Mouse (Mus musculus) neural tube, embryonic 13.5 days (tissue): Measurements from ENCODE around the gene Olfr1032. TPM values are rescaled to one million over a fixed set of nuclear protein-coding genes. Genes with fewer than 3 reads are reported as not detected.
"Not testable (repeated sequence)": the region's sequence is repeated elsewhere in the genome, so short reads cannot be mapped to it uniquely, and the experiment has no call there.

Experiments
- ATAC-seq: fragments of 200-750 bp; cut with Nextera tagmentation; 2 replicates; pipeline ENCODE4 v1.8.0; 2017; ENCODE audit warnings: low read depth, mild to moderate bottlenecking, moderate TSS enrichment, moderate library complexity
- H3K27ac ChIP-seq: fragments of 300-500 bp; sonication (generic); replicated peaks from 2 replicates; pipeline ENCODE4 v1.5.1; 2015; ENCODE audit warnings: moderate library complexity, mild to moderate bottlenecking, inconsistent platforms
- H3K27me3 ChIP-seq: fragments of 300-500 bp; sonication (generic); 2 replicates; pipeline ENCODE4 v1.6.1; 2015; ENCODE audit warnings: mild to moderate bottlenecking, inconsistent platforms
- H3K36me3 ChIP-seq: fragments of 300-500 bp; sonication (generic); 2 replicates; pipeline ENCODE4 v1.6.1; 2015; ENCODE audit warnings: mild to moderate bottlenecking, inconsistent platforms
- H3K4me1 ChIP-seq: fragments of 300-500 bp; sonication (generic); replicated peaks from 2 replicates; pipeline ENCODE4 v1.6.1; 2015; ENCODE audit warnings: inconsistent platforms
- H3K4me2 ChIP-seq: fragments of 300-500 bp; sonication (generic); 2 replicates; pipeline ENCODE4 v1.6.1; 2015; ENCODE audit warnings: inconsistent platforms, mild to moderate bottlenecking, moderate library complexity
- H3K4me3 ChIP-seq: fragments of 300-500 bp; sonication (generic); 2 replicates; pipeline ENCODE4 v1.5.1; 2015; ENCODE audit warnings: mild to moderate bottlenecking, inconsistent platforms
- H3K9ac ChIP-seq: fragments of 300-500 bp; sonication (generic); 2 replicates; pipeline ENCODE4 v1.6.1; 2015; ENCODE audit warnings: moderate library complexity, mild to moderate bottlenecking, inconsistent platforms
- H3K9me3 ChIP-seq: fragments of 300-500 bp; sonication (generic); 2 replicates; pipeline ENCODE4 v1.6.1; 2016; ENCODE audit warnings: inconsistent platforms
- WGBS: fragments of 180-500 bp; shearing (Covaris S2); methylation state at CpG from one replicate; pipeline ENCODE4 v1.1.7; 2015; 5-methylcytosine and 5-hydroxymethylcytosine counted together
- polyA plus RNA-seq: library from polyadenylated mRNA; unstranded; fragments of >200 nt; fragmentation: Nextera tagmentation; extraction: Ambion mirVana; gene quantifications from 2 replicates; pipeline ENCODE4 v1.2.1, GENCODE M21; 2015

The Olfr1032 gene
- polyA plus RNA-seq = not detected in 2 replicates

DNA sequence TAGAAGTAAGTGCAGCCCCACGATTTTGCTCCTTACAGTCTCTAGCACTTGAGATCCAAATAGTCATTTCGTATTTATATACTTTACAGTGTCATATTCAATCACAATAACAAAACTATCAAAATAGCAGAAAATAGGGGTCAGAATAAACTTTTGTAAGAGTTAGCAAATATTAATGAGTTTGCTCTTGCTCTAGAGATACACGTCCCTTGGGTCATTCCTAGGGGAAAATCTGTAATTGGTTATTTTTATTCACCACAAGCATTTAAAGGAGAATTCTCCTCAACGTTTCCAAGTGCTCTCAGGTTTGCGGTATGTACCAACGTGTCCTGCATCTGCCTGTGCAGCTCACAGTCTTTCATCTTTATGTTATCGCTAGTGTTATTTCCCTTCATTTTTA lies at the start of gene Olfr1032:
TSS of gene Olfr1032 (plus strand) at position 301 of the 400 bp plus-strand sequence.
- H3K27me3 ChIP-seq = no peaks in the 10 kb centered on the region
- H3K4me2 ChIP-seq = no peak within 1 kb of the TSS
- WGBS = 88% methylated on average over 7 of the region's 7 CpGs
- H3K4me1 ChIP-seq = no peaks in the 10 kb centered on the region
- H3K9ac ChIP-seq = no peak within 1 kb of the TSS
- no peak within 1 kb of the TSS for H3K27ac ChIP-seq
- H3K4me3 ChIP-seq = no peak within 1 kb of the TSS
- ATAC-seq = no peak
- no peaks in the 10 kb centered on the region for H3K9me3 ChIP-seq
- H3K36me3 ChIP-seq = no peaks in the 10 kb centered on the region

DNA sequence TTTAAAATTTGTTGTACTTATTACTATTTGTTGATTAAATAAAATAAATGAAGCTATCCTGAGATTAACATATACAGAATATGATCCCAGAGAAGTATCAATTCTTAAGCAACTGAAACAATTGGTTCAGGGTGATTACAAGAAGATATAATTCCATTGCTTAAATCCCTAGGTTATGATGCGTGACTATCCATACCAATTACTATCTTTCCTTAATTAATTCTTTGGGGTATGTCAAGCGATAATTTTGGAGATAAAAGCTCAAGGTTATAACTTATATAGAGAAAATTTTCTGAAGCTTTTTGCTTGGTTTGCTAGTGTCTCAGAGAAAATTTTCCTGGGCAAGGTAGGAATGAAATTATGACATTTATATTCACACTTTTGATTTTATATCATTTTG lies 31.7 kb upstream of the Olfr1032 start, which contains the start of gene Olfr1029:
TSS of gene Olfr1029 (plus strand) at position 301 of the 400 bp plus-strand sequence.
- Histone ChIP-seq H3K4me3 (no peak within 1 kb of the TSS), H3K4me1 (no peaks in the 10 kb centered on the region), H3K4me2 (no peak within 1 kb of the TSS), H3K9me3 (no peaks in the 10 kb centered on the region), H3K27ac (no peak within 1 kb of the TSS), H3K27me3 (no peaks in the 10 kb centered on the region), H3K36me3 (no peaks in the 10 kb centered on the region), H3K9ac (no peak within 1 kb of the TSS)
- 88% methylated on average over 2 of the region's 2 CpGs for WGBS
- no peak for ATAC-seq

DNA sequence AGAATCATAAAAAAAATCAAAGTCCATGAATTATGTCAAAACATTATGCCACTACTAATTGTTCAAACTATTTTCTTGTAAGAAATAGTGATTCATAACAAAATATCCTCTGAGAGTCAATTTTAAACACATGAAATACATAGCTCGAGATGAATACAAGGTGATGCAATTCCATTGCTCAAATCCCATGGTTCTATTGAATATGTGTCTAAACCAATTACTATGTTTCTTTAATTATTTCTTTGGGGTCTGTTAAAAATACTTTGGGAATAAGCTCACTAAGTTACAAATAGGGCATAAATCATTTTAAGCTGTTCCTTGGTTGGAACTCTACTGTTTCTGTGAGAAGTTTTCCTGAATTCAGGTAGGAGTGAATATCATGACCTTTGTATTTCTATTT lies 26.4 kb upstream of the Olfr1032 start, which contains the start of gene Olfr1030:
TSS of gene Olfr1030 (plus strand) at position 301 of the 400 bp plus-strand sequence.
- Histone ChIP-seq H3K9ac (no peak within 1 kb of the TSS), H3K36me3 (no peaks in the 10 kb centered on the region), H3K4me2 (no peak within 1 kb of the TSS), H3K9me3 (no peaks in the 10 kb centered on the region), H3K4me3 (no peak within 1 kb of the TSS), H3K4me1 (no peaks in the 10 kb centered on the region), H3K27me3 (no peaks in the 10 kb centered on the region), H3K27ac (no peak within 1 kb of the TSS)
- ATAC-seq = no peak
- WGBS = 74% methylated on average over 1 of the region's 1 CpGs

DNA sequence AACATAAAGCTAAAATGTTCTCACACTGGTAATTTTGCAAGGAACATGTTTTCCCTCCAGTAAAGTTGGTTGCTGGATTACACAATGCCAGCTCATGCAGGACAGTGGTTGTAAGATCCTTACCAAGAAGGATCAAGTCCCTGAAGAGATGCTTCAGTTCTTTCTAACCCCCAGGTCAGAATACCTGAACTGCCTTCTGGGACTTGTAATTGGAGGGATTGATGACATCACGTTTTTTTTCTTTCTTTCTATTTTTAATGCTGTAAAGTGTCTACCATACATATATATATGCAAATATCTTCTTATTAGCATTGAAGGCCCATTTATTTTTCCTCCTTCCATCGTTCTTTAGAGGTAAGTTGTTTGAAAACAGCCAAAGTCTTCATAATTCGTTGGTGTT lies 15.3 kb upstream of the Olfr1032 start, which contains the start of gene Olfr1031:
TSS of gene Olfr1031 (plus strand) at position 301 of the 400 bp plus-strand sequence.
- WGBS = 59% methylated on average over 3 of the region's 3 CpGs

DNA sequence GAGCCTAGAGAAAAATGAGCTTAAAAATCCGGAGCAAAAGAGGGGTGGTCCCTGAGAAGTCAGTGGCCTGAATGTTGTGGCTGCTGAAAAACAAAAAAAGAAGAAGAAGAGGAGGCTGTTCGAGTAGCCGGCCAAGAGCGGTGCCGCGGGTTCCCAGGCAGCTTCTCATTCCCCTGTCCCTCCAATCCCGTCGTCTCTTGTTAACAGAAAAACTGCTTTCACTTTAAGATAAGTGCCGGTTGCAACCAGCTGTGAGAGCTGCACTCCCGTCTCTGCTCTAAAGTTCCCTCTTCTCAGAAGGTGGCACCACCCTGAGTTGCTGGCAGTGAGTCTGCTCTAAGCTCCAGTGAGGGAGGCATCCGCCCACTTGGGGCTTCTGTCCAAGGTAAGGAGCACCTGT lies 15.1 kb downstream of the Olfr1032 start, which contains the start of gene Olfr1033:
TSS of gene Olfr1033 (plus strand) at position 228 of the 400 bp plus-strand sequence.
- peak within 1 kb of the TSS; percentile 52 for H3K4me2 ChIP-seq
- H3K4me1 ChIP-seq, H3K9me3 ChIP-seq, H3K9ac ChIP-seq, ATAC-seq, H3K27me3 ChIP-seq, H3K36me3 ChIP-seq, H3K27ac ChIP-seq: not testable (repeated sequence)
- WGBS = 9% methylated on average over 11 of the region's 11 CpGs
- H3K4me3 ChIP-seq = peak within 1 kb of the TSS; percentile 32

More for the DNA sequence above, 15.3 kb upstream of the Olfr1032 start, which contains the start of gene Olfr1031:
- no peaks in the 10 kb centered on the region for H3K4me1 ChIP-seq
- no peak within 1 kb of the TSS for H3K27ac ChIP-seq
- H3K27me3 ChIP-seq = no peaks in the 10 kb centered on the region
- no peak within 1 kb of the TSS for H3K4me2 ChIP-seq
- no peaks in the 10 kb centered on the region for H3K9me3 ChIP-seq
- H3K4me3 ChIP-seq = no peak within 1 kb of the TSS
- no peaks in the 10 kb centered on the region for H3K36me3 ChIP-seq
- ATAC-seq = no peak
- no peak within 1 kb of the TSS for H3K9ac ChIP-seq

DNA sequence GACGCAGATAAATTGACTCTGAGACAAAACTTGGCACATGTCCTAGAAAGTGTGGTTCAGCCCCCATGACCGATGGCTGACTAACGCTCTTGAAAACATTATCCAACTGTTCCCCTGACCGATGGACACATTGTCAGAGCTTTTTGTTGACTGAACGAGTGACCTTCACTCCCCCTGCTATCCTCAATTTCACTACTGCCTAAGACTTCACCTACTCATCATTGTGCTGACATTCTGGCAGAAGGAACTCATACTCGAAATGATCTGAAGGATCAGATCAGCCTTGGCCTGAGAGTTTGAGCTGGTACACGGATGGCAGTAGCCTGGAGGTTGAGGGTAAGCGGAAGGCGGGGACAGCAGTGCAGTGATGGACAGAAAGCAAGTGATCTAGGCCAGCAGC lies 16.2 kb downstream of the Olfr1032 start:
- not testable (repeated sequence) for H3K27me3 ChIP-seq, H3K4me3 ChIP-seq, H3K4me2 ChIP-seq, H3K9me3 ChIP-seq, H3K36me3 ChIP-seq, H3K27ac ChIP-seq, H3K9ac ChIP-seq, ATAC-seq, H3K4me1 ChIP-seq
- 59% methylated on average over 5 of the region's 9 CpGs for WGBS

DNA sequence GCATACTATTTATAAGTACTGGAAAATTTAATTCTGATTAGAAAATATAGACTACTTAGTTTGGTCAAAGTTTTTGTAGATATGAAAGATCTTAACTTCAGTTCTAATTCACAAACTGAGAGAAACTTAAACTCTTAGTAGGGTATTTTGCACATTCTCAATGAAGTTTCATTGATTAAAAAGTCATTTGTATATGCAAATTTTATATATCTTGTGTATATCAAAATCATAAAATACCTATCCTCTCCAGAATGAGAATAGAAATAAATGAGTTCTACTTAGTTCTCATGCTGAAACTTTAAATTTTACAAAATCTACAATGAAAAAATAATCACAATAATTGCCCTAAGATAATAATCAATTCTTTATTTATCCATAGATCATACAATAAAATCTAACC lies 40.2 kb downstream of the Olfr1032 start, which contains the start of gene Olfr1034:
TSS of gene Olfr1034 (plus strand) at position 301 of the 400 bp plus-strand sequence.
- no peaks in the 10 kb centered on the region for H3K27me3 ChIP-seq
- no peaks in the 10 kb centered on the region for H3K36me3 ChIP-seq
- no peak within 1 kb of the TSS for H3K27ac ChIP-seq
- no peaks in the 10 kb centered on the region for H3K9me3 ChIP-seq
- ATAC-seq = no peak
- no peak within 1 kb of the TSS for H3K9ac ChIP-seq
- H3K4me1 ChIP-seq = no peaks in the 10 kb centered on the region
- no peak within 1 kb of the TSS for H3K4me3 ChIP-seq
- no peak within 1 kb of the TSS for H3K4me2 ChIP-seq

DNA sequence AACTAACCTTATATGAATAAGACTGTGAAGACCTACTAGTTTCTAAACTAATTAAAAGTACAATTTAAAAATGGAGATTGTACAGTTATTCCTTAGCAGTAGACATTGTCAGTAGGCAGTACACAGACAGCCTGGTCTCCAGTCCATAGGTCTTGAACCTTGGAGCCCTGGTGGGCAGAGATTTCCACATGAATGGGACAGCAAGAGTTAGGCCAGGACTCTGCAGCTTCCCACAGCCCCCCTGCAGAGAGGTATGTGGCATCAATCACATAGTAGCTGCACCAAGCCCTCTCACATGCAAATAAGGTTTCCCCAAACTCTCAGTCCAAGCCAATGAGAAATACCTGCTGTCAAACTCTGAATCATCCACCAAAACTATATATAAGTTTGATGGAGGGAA lies 45.4 kb downstream of the Olfr1032 start:
- not testable (repeated sequence) for H3K4me1 ChIP-seq, H3K36me3 ChIP-seq, H3K27me3 ChIP-seq, H3K9ac ChIP-seq, H3K4me3 ChIP-seq, ATAC-seq, H3K9me3 ChIP-seq, H3K4me2 ChIP-seq, H3K27ac ChIP-seq

Other genes starting within 250 kb of the Olfr1032 start
- gene Olfr1012, start 242.8 kb upstream of the Olfr1032 start, polyA plus RNA-seq = not detected in 2 replicates
- not detected in 2 replicates for gene Olfr1013, start 238.4 kb upstream of the Olfr1032 start, polyA plus RNA-seq
- not detected in 2 replicates for gene Olfr1014, start 232.8 kb upstream of the Olfr1032 start, polyA plus RNA-seq
- not detected in 2 replicates for gene Olfr1015, start 223.5 kb upstream of the Olfr1032 start, polyA plus RNA-seq
- gene Olfr1016, start 203.0 kb upstream of the Olfr1032 start, polyA plus RNA-seq = not detected in 2 replicates
- gene Olfr1018, start 187.1 kb upstream of the Olfr1032 start, polyA plus RNA-seq = not detected in 2 replicates
- not detected in 2 replicates for gene Olfr1019, start 160.1 kb upstream of the Olfr1032 start, polyA plus RNA-seq
- gene Olfr1020, start 158.5 kb upstream of the Olfr1032 start, polyA plus RNA-seq = not detected in 2 replicates
- gene Olfr1022, start 136.9 kb upstream of the Olfr1032 start, polyA plus RNA-seq = not detected in 2 replicates
- gene Olfr1023, start 119.9 kb upstream of the Olfr1032 start, polyA plus RNA-seq = not detected in 2 replicates
- gene Olfr1024, start 100.5 kb upstream of the Olfr1032 start, polyA plus RNA-seq = not detected in 2 replicates
- not detected in 2 replicates for gene Olfr1025-ps1, start 90.3 kb upstream of the Olfr1032 start, polyA plus RNA-seq
- not detected in 2 replicates for gene Olfr1026, start 84.0 kb upstream of the Olfr1032 start, polyA plus RNA-seq
- not detected in 2 replicates for gene Olfr1028, start 55.1 kb upstream of the Olfr1032 start, polyA plus RNA-seq
- not detected in 2 replicates for gene Olfr1029, start 31.6 kb upstream of the Olfr1032 start, polyA plus RNA-seq
- gene Olfr1030, start 26.3 kb upstream of the Olfr1032 start, polyA plus RNA-seq = not detected in 2 replicates
- gene Olfr1031, start 15.2 kb upstream of the Olfr1032 start, polyA plus RNA-seq = not detected in 2 replicates
- not detected in 2 replicates for gene Olfr1033, start 15.1 kb downstream of the Olfr1032 start, polyA plus RNA-seq
- gene Olfr1034, start 40.3 kb downstream of the Olfr1032 start, polyA plus RNA-seq = not detected in 2 replicates
- not detected in 2 replicates for gene Olfr1036, start 68.5 kb downstream of the Olfr1032 start, polyA plus RNA-seq
- not detected in 2 replicates for gene Olfr1037, start 81.8 kb downstream of the Olfr1032 start, polyA plus RNA-seq
- gene Olfr1039, start 130.4 kb downstream of the Olfr1032 start, polyA plus RNA-seq = not detected in 2 replicates
- not detected in 2 replicates for gene Olfr1040, start 141.2 kb downstream of the Olfr1032 start, polyA plus RNA-seq
- not detected in 2 replicates for gene Olfr1042, start 156.3 kb downstream of the Olfr1032 start, polyA plus RNA-seq
- gene Olfr1043, start 162.0 kb downstream of the Olfr1032 start, polyA plus RNA-seq = not detected in 2 replicates
- gene Olfr1044, start 172.3 kb downstream of the Olfr1032 start, polyA plus RNA-seq = not detected in 2 replicates
- not detected in 2 replicates for gene Olfr52, start 180.1 kb downstream of the Olfr1032 start, polyA plus RNA-seq
- not detected in 2 replicates for gene Olfr1045, start 197.5 kb downstream of the Olfr1032 start, polyA plus RNA-seq
- not detected in 2 replicates for gene Olfr1046, start 213.8 kb downstream of the Olfr1032 start, polyA plus RNA-seq
- not detected in 2 replicates for gene Olfr1047, start 225.9 kb downstream of the Olfr1032 start, polyA plus RNA-seq
- not detected in 2 replicates for gene Olfr1048, start 234.7 kb downstream of the Olfr1032 start, polyA plus RNA-seq